Mouse (Mus musculus): ENCODE data around the gene Smgc. TPM values are rescaled to one million over a fixed set of nuclear protein-coding genes. Genes with fewer than 3 reads are reported as not detected.
"Not testable (repeated sequence)": the region's sequence is repeated elsewhere in the genome, so short reads cannot be mapped to it uniquely, and the experiment has no call there.

The Smgc gene
- not detected in 2 replicates for polyA plus RNA-seq (2014; fragmentation: Nextera tagmentation; extraction: Ambion mirVana)

DNA sequence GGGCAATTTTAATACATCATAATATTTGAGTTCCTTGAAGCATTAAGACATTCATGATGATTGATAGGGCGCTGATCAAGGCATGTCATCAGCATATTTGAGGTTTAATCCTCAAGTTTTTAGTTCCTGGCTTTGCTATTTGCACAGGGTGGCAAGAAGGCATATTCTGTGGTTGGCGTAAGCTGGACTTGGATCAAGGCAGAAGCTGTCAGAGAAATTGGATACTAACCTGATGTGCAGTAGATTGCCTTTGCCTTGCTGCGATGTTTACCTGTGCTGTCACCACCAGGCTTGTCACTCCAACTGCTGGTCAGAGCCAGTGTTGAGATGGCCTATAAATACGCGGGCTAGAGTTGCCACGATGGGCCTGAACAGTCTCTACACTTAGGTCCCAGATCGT lies at the start of gene Smgc:
Gene Smgc (plus strand): TSS at position 301 of the 400 bp plus-strand sequence.
- no peaks in the 10 kb centered on the region for H3K4me1 ChIP-seq (ENCODE audit: control insufficient read depth, insufficient read depth, low read length)
- no peaks in the 10 kb centered on the region for H3K27me3 ChIP-seq (ENCODE audit: control insufficient read depth, insufficient read depth, low read length)
- no peak for ATAC-seq (ENCODE audit: low FRiP score, low TSS enrichment)
- H3K4me3 ChIP-seq (replicated peaks; ENCODE audit: low read depth, low read length), result no peak within 1 kb of the TSS
- no peaks in the 10 kb centered on the region for H3K36me3 ChIP-seq (ENCODE audit: control insufficient read depth, insufficient read depth, low read length)
- no peak within 1 kb of the TSS for H3K4me2 ChIP-seq (ENCODE audit: low read length)
- no peak for DNase-seq
- 94% methylated on average over 7 of the region's 7 CpGs for WGBS
- no peak within 1 kb of the TSS for H3K9ac ChIP-seq (replicated peaks; ENCODE audit: low read length)
- no peaks in the 10 kb centered on the region for H3K9me3 ChIP-seq (ENCODE audit: control insufficient read depth, low read length)
- H3K27ac ChIP-seq (replicated peaks; ENCODE audit: low read depth, low read length), result no peak within 1 kb of the TSS

DNA sequence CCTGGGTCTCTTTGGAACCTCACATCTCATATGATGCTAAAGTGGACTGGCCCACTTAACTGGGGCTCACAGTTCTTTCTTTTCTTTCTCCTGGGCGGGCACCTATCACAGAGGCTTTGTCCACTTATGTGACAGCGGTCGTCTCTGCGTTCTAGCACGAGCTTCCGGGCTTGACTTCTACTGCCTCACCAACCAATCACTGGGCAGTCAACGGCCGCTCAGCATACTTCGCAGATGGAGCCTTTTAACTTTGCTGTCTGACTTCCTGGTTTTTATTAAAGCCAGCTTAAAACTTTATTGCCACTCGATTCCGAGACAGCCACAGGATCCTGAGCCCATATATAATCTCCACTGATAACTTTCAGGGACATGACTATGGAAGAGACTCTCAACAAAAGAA lies 49.7 kb upstream of the Smgc start:
- no peaks in the 10 kb centered on the region for H3K4me1 ChIP-seq (ENCODE audit: control insufficient read depth, insufficient read depth, low read length)
- no peak for DNase-seq
- 94% methylated on average over 11 of the region's 11 CpGs for WGBS

DNA sequence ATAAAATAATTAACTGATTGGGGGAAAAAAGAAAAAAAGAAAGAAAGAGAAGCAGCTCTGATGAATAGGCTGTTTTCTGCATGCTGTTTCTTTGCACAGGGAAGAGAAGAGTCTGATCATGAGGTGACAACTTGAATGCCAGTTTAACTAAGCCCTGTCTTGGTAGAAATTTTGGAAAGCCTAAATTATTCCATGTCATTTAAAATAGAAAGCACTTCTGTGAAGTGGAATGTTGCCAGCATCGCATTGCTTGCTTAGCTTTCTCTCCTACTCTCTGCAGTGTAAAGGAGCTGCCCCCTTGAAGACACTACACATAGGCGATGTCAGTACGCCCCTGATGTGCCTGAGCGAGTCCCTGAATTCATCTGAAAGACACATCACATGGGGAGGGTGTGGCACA lies 31.6 kb upstream of the Smgc start:
- DNase-seq, result no peak

More for the DNA sequence above, 49.7 kb upstream of the Smgc start:
- no peaks in the 10 kb centered on the region for H3K36me3 ChIP-seq (ENCODE audit: control insufficient read depth, insufficient read depth, low read length)
- H3K9ac ChIP-seq (replicated peaks; ENCODE audit: low read length), result no peak overlapping the region
- H3K27me3 ChIP-seq (ENCODE audit: control insufficient read depth, insufficient read depth, low read length), result no peaks in the 10 kb centered on the region
- H3K27ac ChIP-seq (replicated peaks; ENCODE audit: low read depth, low read length), result no peak overlapping the region
- H3K4me2 ChIP-seq (ENCODE audit: low read length), result no peak overlapping the region
- H3K4me3 ChIP-seq (replicated peaks; ENCODE audit: low read depth, low read length), result no peak overlapping the region
- no peak for ATAC-seq (ENCODE audit: low FRiP score, low TSS enrichment)
- no peaks in the 10 kb centered on the region for H3K9me3 ChIP-seq (ENCODE audit: control insufficient read depth, low read length)

DNA sequence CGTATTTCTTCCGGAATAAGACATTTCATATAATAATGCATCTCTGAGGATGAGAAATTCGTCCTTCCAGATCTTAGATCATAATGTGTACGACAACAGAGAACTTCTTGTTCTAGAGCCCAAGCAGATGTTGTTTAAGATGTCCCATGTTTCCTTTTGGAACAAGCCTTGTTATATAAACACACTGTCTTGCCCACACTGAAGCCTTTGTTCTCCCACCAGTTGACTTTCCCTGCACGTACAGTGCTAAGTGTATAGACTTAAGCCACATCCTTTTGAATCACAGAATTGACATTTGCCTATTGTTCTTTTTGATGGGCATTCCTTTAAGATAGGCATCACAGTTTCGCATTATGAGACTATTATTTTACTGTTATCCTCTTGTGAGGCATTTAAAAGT lies 2.7 kb upstream of the Smgc start:
- WGBS, result 78% methylated on average over 6 of the region's 6 CpGs

More for the DNA sequence above, 31.6 kb upstream of the Smgc start:
- Histone ChIP-seq H3K4me2 (ENCODE audit: low read length) (no peak overlapping the region), H3K27me3 (ENCODE audit: control insufficient read depth, insufficient read depth, low read length) (no peaks in the 10 kb centered on the region), H3K9ac (replicated peaks; ENCODE audit: low read length) (no peak overlapping the region), H3K4me1 (ENCODE audit: control insufficient read depth, insufficient read depth, low read length) (no peaks in the 10 kb centered on the region), H3K27ac (replicated peaks; ENCODE audit: low read depth, low read length) (no peak overlapping the region), H3K9me3 (ENCODE audit: control insufficient read depth, low read length) (no peaks in the 10 kb centered on the region), H3K4me3 (replicated peaks; ENCODE audit: low read depth, low read length) (no peak overlapping the region), H3K36me3 (ENCODE audit: control insufficient read depth, insufficient read depth, low read length) (no peaks in the 10 kb centered on the region)
- WGBS, result 85% methylated on average over 4 of the region's 4 CpGs
- ATAC-seq (ENCODE audit: low FRiP score, low TSS enrichment), result no peak

DNA sequence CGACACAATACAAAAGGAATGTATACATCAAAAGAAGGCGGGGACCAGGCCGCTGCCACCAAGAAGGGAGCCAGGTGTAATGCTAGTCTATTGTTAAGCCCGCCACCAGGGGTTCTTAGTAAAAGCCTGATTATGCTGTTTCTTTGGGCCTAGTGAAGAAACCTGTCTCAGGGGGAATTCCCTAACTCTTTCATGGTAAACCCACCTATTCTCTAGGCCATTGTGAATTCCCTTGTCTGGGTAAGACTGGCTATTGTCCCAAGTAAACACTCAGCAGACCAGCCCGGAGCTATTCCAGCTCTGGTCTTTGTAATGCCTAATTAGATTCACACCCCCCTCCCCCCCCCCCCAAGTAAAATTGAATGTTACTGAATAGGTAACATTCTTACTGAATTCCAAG lies 26.1 kb downstream of the Smgc start:
- WGBS, result under 1% methylated on average over 5 of the region's 5 CpGs
- H3K4me2 ChIP-seq (ENCODE audit: low read length), result not testable (repeated sequence)
- peak; percentile 16 for DNase-seq

More for the DNA sequence above, 2.7 kb upstream of the Smgc start:
- no peak overlapping the region for H3K27ac ChIP-seq (replicated peaks; ENCODE audit: low read depth, low read length)
- no peaks in the 10 kb centered on the region for H3K36me3 ChIP-seq (ENCODE audit: control insufficient read depth, insufficient read depth, low read length)
- no peak overlapping the region for H3K9ac ChIP-seq (replicated peaks; ENCODE audit: low read length)
- H3K27me3 ChIP-seq (ENCODE audit: control insufficient read depth, insufficient read depth, low read length), result no peaks in the 10 kb centered on the region
- ATAC-seq (ENCODE audit: low FRiP score, low TSS enrichment) (no peak), DNase-seq (no peak)
- H3K4me2 ChIP-seq (ENCODE audit: low read length), result no peak overlapping the region
- H3K9me3 ChIP-seq (ENCODE audit: control insufficient read depth, low read length), result no peaks in the 10 kb centered on the region
- H3K4me3 ChIP-seq (replicated peaks; ENCODE audit: low read depth, low read length), result no peak overlapping the region
- no peaks in the 10 kb centered on the region for H3K4me1 ChIP-seq (ENCODE audit: control insufficient read depth, insufficient read depth, low read length)

DNA sequence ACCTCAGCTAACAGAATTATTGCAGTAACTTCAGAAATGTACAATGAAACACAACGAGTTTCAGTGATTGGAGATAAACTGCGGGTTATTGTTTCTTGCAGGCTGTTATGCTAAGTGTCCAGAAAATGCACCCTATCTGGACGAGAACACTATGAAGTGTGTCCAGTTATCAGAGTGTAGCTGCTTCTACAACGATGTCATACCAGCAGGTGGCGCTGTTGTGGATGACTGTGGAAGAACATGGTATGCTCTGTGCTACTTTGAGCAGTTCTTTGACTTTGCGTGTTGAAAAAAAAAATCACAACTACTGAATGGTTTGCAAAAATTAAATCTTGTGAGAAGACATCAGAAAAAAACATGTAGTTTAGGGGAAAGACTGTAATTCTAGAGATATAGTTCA lies 62.2 kb downstream of the Smgc start:
- Histone ChIP-seq H3K27ac (replicated peaks; ENCODE audit: low read depth, low read length) (no peak overlapping the region), H3K4me3 (replicated peaks; ENCODE audit: low read depth, low read length) (no peak overlapping the region), H3K9me3 (ENCODE audit: control insufficient read depth, low read length) (no peaks in the 10 kb centered on the region), H3K27me3 (ENCODE audit: control insufficient read depth, insufficient read depth, low read length) (no peaks in the 10 kb centered on the region), H3K9ac (replicated peaks; ENCODE audit: low read length) (no peak overlapping the region), H3K4me1 (ENCODE audit: control insufficient read depth, insufficient read depth, low read length) (no peaks in the 10 kb centered on the region), H3K36me3 (ENCODE audit: control insufficient read depth, insufficient read depth, low read length) (no peaks in the 10 kb centered on the region), H3K4me2 (ENCODE audit: low read length) (no peak overlapping the region)
- WGBS, result 70% methylated on average over 6 of the region's 6 CpGs
- ATAC-seq (ENCODE audit: low FRiP score, low TSS enrichment), result no peak
- DNase-seq, result peak; percentile 40

More for the DNA sequence above, 26.1 kb downstream of the Smgc start:
- H3K9ac ChIP-seq (replicated peaks; ENCODE audit: low read length); H3K9me3 ChIP-seq (ENCODE audit: control insufficient read depth, low read length); H3K4me1 ChIP-seq (ENCODE audit: control insufficient read depth, insufficient read depth, low read length); H3K36me3 ChIP-seq (ENCODE audit: control insufficient read depth, insufficient read depth, low read length); H3K27ac ChIP-seq (replicated peaks; ENCODE audit: low read depth, low read length); H3K4me3 ChIP-seq (replicated peaks; ENCODE audit: low read depth, low read length); ATAC-seq (ENCODE audit: low FRiP score, low TSS enrichment); H3K27me3 ChIP-seq (ENCODE audit: control insufficient read depth, insufficient read depth, low read length): not testable (repeated sequence)

DNA sequence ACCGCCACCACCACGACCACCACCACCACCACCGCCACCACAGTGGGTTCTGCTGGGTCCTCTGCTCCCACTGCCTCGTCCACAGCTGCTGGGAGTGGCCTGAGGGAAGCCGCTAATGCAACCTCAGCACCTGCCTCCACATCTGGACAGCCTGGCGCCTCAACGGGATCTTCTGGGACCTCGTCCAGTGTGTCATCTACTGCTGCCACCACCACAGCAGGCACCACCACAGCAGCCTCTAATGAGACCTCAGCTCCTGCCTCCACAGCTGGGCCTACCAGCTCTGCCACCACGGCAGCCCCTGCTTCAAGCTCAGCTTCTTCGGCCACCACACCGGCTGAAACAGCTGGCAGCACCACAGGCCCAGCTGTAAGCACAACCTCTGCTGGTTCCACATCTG lies 69.0 kb downstream of the Smgc start:
- H3K9me3 ChIP-seq (ENCODE audit: control insufficient read depth, low read length); DNase-seq; ATAC-seq (ENCODE audit: low FRiP score, low TSS enrichment); H3K4me2 ChIP-seq (ENCODE audit: low read length); H3K36me3 ChIP-seq (ENCODE audit: control insufficient read depth, insufficient read depth, low read length); H3K27ac ChIP-seq (replicated peaks; ENCODE audit: low read depth, low read length); H3K9ac ChIP-seq (replicated peaks; ENCODE audit: low read length); H3K4me3 ChIP-seq (replicated peaks; ENCODE audit: low read depth, low read length); H3K27me3 ChIP-seq (ENCODE audit: control insufficient read depth, insufficient read depth, low read length); H3K4me1 ChIP-seq (ENCODE audit: control insufficient read depth, insufficient read depth, low read length): not testable (repeated sequence)
- whole genome bisulfite sequencing, result no CpG with 5 or more reads among the region's 11 CpGs

Other genes starting within 250 kb of the Smgc start
- gene Lrrk2, start 165.1 kb upstream of the Smgc start, polyA plus RNA-seq (2014; fragmentation: Nextera tagmentation; extraction: Ambion mirVana), result 1.5 and 1.8 TPM in 2 replicates
- gene Cntn1, start 212.9 kb downstream of the Smgc start, polyA plus RNA-seq (2014; fragmentation: Nextera tagmentation; extraction: Ambion mirVana), result 47.9 and 49.4 TPM in 2 replicates

Data from midbrain, embryonic 14.5 days (tissue).